Mouse (Mus musculus) testis, adult 2 months (tissue): ENCODE results near the gene Itgb8. TPM values are rescaled to one million over a fixed set of nuclear protein-coding genes. Genes with fewer than 3 reads are reported as not detected.

ENCODE experiments used
- H3K27ac ChIP-seq: fragments of 200-500 bp; 2 replicates; pipeline ENCODE4 v1.5.1; 2012; ENCODE audit warnings: low read depth, low read length; ENCODE audit not compliant: control insufficient read depth, insufficient read depth
- H3K27me3 ChIP-seq: fragments of 200-500 bp; 2 replicates; pipeline ENCODE4 v1.6.1; 2012; ENCODE audit warnings: mild to moderate bottlenecking, low read length, moderate library complexity; ENCODE audit not compliant: control insufficient read depth, insufficient read depth
- H3K36me3 ChIP-seq: fragments of 200-500 bp; 2 replicates; pipeline ENCODE4 v1.6.1; 2012; ENCODE audit warnings: mild to moderate bottlenecking, low read length; ENCODE audit not compliant: control insufficient read depth, insufficient read depth
- H3K4me1 ChIP-seq: fragments of 200-500 bp; 2 replicates; pipeline ENCODE4 v1.6.1; 2012; ENCODE audit warnings: low read length; ENCODE audit not compliant: control insufficient read depth, insufficient read depth
- H3K4me3 ChIP-seq: fragments of 200-500 bp; 2 replicates; pipeline ENCODE4 v1.5.1; 2012; ENCODE audit warnings: low read depth, mild to moderate bottlenecking, low read length, moderate library complexity, mixed read lengths; ENCODE audit not compliant: control insufficient read depth
- CTCF ChIP-seq: fragments of 200-500 bp; IDR thresholded peaks from 2 replicates; pipeline ENCODE4 v1.5.1; 2012; ENCODE audit warnings: low read depth, mild to moderate bottlenecking, inconsistent platforms, low read length, moderate library complexity; ENCODE audit not compliant: control insufficient read depth, insufficient read depth, insufficient replicate concordance
- POLR2A ChIP-seq: fragments of 200-500 bp; IDR thresholded peaks from 2 replicates; pipeline ENCODE4 v1.6.1; 2012; ENCODE audit warnings: low read depth, mild to moderate bottlenecking, inconsistent platforms, low read length, moderate library complexity; ENCODE audit not compliant: control insufficient read depth
- polyA plus RNA-seq: library from polyadenylated mRNA; depleted of rRNA; stranded (reverse); fragments of >200 nt; gene quantifications from 2 replicates; pipeline ENCODE4 v1.2.3, GENCODE M21; 2012

Itgb8 gene
- polyA plus RNA-seq, 1 experiment = 0.15 TPM

- H3K4me3 ChIP-seq = no peak overlapping the region
- no peaks in the 10 kb centered on the region for H3K36me3 ChIP-seq
Observed at GRCm38 (mm10) chr12:119160786-119161185, 77.8 kb downstream of the Itgb8 start.

GRCm38 (mm10) chr12:119159254-119159933 lies 79.2 kb downstream of the Itgb8 start:
- Histone ChIP-seq H3K27me3 (no peaks in the 10 kb centered on the region), H3K36me3 (no peaks in the 10 kb centered on the region), H3K27ac (no peak overlapping the region), H3K4me1 (no peaks in the 10 kb centered on the region), H3K4me3 (no peak overlapping the region)
- TF ChIP-seq CTCF (no peak), POLR2A (no peak)

More at GRCm38 (mm10) chr12:119160786-119161185, 77.8 kb downstream of the Itgb8 start:
- TF ChIP-seq POLR2A (no peak), CTCF (no peak)
- no peaks in the 10 kb centered on the region for H3K4me1 ChIP-seq
- H3K27ac ChIP-seq = no peak overlapping the region
- no peaks in the 10 kb centered on the region for H3K27me3 ChIP-seq

GRCm38 (mm10) chr12:119157686-119158085 lies 80.9 kb downstream of the Itgb8 start:
- Histone ChIP-seq H3K27me3 (no peaks in the 10 kb centered on the region), H3K4me3 (no peak overlapping the region), H3K36me3 (no peaks in the 10 kb centered on the region), H3K27ac (no peak overlapping the region), H3K4me1 (no peaks in the 10 kb centered on the region)
- no peak for TF ChIP-seq CTCF
- TF ChIP-seq POLR2A = no peak

- no peak overlapping the region for H3K27ac ChIP-seq
- TF ChIP-seq CTCF (no peak), POLR2A (no peak)
- no peaks in the 10 kb centered on the region for H3K27me3 ChIP-seq
- H3K36me3 ChIP-seq = no peaks in the 10 kb centered on the region
- H3K4me1 ChIP-seq = no peaks in the 10 kb centered on the region
- no peak overlapping the region for H3K4me3 ChIP-seq
Observed at GRCm38 (mm10) chr12:119157068-119157467, 81.5 kb downstream of the Itgb8 start.

GRCm38 (mm10) chr12:119155566-119155965 lies 83.0 kb downstream of the Itgb8 start:
- no peaks in the 10 kb centered on the region for H3K4me1 ChIP-seq
- no peak overlapping the region for H3K4me3 ChIP-seq
- TF ChIP-seq CTCF (no peak), POLR2A (no peak)
- H3K27me3 ChIP-seq = no peaks in the 10 kb centered on the region
- H3K36me3 ChIP-seq = no peaks in the 10 kb centered on the region
- no peak overlapping the region for H3K27ac ChIP-seq

GRCm38 (mm10) chr12:119150956-119151355 lies 87.6 kb downstream of the Itgb8 start:
- TF ChIP-seq CTCF (no peak), POLR2A (no peak)
- H3K4me3 ChIP-seq = no peak overlapping the region

GRCm38 (mm10) chr12:119147753-119148152 lies 90.8 kb downstream of the Itgb8 start:
- H3K4me3 ChIP-seq = no peak overlapping the region
- TF ChIP-seq CTCF (no peak), POLR2A (no peak)
- no peaks in the 10 kb centered on the region for H3K36me3 ChIP-seq
- H3K27me3 ChIP-seq = no peaks in the 10 kb centered on the region
- no peaks in the 10 kb centered on the region for H3K4me1 ChIP-seq
- H3K27ac ChIP-seq = no peak overlapping the region; the same call in 1 of the 2 replicates

More at GRCm38 (mm10) chr12:119150956-119151355, 87.6 kb downstream of the Itgb8 start:
- Histone ChIP-seq H3K27ac (no peak overlapping the region), H3K4me1 (no peaks in the 10 kb centered on the region), H3K36me3 (no peaks in the 10 kb centered on the region), H3K27me3 (no peaks in the 10 kb centered on the region)

- no peak for TF ChIP-seq CTCF
- no peak for TF ChIP-seq POLR2A
- Histone ChIP-seq H3K4me3 (no peak overlapping the region), H3K27ac (no peak overlapping the region)
Observed at GRCm38 (mm10) chr12:119146031-119146430, 92.6 kb downstream of the Itgb8 start.

More at GRCm38 (mm10) chr12:119146031-119146430, 92.6 kb downstream of the Itgb8 start:
- Histone ChIP-seq H3K27me3 (no peaks in the 10 kb centered on the region), H3K36me3 (no peaks in the 10 kb centered on the region), H3K4me1 (no peaks in the 10 kb centered on the region)
